Mouse (Mus musculus) left cerebral cortex, postnatal 36 days (tissue): ENCODE results near the gene Mast4. TPM values are rescaled to one million over a fixed set of nuclear protein-coding genes. Genes with fewer than 3 reads are reported as not detected.

ENCODE experiments used
- DNase-seq, 2 experiments: peaks; one replicate each; pipeline ENCODE4 v3.0.0; 2021 to 2022; ENCODE audit warnings: low spot score in 2 of 2, mixed read lengths in 1 of 2
- intact Hi-C: fragments of 180-260 bp; cut with DNase I; formaldehyde crosslinking; loops from one replicate; pipeline ENCODE4 v1.15.1; 2025
- total RNA-seq, 2 experiments: library from RNA; stranded (reverse); gene quantifications; 2 replicates each; pipeline ENCODE4 v1.2.3; 2021

The Mast4 gene
- total RNA-seq, 2 experiments from 2014 or later, result 45.7 to 56.6 TPM

DNA sequence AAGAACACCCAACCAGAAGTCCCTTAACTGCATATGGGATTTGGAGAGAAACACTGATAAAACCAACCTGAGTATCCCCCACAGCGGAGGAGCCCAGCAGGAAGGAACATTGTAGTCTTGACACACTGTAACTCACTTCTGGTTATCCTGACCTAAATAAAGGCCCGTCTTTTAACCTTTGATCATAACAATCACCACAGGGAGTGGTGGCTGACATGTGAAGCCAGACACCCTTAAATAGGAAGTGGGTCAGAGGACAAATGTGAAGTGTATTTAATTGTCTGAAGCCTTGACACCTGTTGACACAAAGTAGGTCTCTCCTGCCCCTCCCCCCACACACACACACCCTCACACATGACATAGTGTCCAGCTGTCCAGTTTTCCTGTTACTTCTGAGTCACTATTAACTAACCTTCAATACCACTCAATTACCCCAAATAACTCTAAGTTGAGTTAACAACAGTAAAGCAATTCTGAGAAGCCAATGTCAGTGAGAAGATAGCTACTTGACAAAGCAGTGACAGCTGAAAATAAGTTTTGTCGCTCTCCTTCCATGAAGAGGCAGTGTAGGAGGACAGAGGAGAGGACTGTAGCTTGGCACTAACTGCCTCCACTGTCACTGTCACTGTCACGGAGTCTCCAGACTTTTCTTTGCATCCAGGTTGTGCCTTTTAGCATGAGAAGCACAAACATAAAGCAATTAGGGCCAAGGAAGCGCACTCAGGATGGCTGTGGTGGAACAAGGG, 87.2 kb downstream of the Mast4 start:
- DNase-seq, result no peak
- intact Hi-C loops, result no loop called here

DNA sequence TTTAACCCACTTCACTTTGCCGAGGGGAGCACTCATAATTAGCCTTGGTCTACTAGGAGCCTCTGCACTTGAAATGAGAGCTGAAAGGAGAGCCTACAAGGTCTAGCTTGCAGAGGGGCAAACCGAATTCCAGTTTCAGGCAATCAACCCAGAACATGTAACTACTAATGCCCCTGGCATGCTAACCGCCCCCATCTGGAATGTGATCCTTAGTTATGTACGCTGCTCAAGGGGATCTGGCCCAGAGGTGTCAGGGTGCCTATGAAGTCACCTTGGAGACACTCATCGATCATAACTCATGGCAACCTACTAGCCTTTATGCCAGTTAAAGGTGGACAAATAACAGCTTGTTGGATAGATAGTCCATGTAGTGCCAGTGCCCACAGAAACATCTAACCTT, 88.9 kb downstream of the Mast4 start:
- DNase-seq, result no peak
- intact Hi-C loops, result no loop called here

DNA sequence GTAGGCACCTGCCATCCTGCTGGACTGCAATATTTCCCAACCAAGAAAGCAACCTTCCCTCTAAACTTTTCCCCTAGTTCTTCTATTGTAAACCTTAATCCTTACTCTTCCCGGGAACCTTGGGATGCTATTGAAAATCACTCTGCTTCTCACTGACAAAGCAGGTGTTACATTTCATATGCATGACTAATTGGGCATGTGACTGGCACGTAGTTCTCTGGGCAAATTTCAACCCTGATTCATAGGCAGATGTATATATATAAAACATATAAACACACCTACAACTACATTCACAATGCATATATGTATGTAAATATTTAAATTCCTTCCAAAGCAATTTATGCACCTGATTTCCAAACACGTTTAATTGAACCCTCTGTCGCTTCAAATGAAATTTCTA, 90.2 kb downstream of the Mast4 start:
- no peak for DNase-seq
- intact Hi-C loops, result no loop called here

GRCm38 (mm10) chr13:103241092-103241491, 93.2 kb downstream of the Mast4 start:
- no peak for DNase-seq
- intact Hi-C loops, result no loop called here

GRCm38 (mm10) chr13:103239654-103240053, 94.6 kb downstream of the Mast4 start:
- DNase-seq, result no peak
- intact Hi-C loops, result no loop called here

- no peak for DNase-seq
- intact Hi-C loops, result no loop called here
Measured at GRCm38 (mm10) chr13:103238034-103238705, 96.1 kb downstream of the Mast4 start.

- intact Hi-C loops, result no loop called here
- no peak for DNase-seq
Measured at GRCm38 (mm10) chr13:103232171-103232570, 102.1 kb downstream of the Mast4 start.

DNA sequence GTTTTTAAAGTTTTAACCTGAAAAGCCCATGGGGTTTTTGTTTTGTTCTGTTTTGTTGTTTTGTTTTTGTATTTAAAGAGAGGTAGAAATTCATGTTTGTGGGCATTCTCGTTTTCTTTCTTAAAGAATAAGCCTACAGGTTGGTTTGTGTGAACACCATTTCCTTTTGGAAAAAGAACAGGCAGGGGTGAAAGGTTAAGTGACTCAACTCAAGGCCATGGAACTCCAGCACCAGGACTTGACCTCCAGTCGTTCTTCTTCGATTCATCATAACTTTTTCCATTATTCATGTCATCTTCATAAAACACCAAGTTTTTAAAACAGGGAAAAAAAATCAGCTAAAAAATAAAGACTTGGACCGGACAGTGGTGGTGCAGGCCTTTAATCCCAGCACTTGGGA, 105.2 kb downstream of the Mast4 start:
- DNase-seq, result no peak
- intact Hi-C loops, result no loop called here

DNA sequence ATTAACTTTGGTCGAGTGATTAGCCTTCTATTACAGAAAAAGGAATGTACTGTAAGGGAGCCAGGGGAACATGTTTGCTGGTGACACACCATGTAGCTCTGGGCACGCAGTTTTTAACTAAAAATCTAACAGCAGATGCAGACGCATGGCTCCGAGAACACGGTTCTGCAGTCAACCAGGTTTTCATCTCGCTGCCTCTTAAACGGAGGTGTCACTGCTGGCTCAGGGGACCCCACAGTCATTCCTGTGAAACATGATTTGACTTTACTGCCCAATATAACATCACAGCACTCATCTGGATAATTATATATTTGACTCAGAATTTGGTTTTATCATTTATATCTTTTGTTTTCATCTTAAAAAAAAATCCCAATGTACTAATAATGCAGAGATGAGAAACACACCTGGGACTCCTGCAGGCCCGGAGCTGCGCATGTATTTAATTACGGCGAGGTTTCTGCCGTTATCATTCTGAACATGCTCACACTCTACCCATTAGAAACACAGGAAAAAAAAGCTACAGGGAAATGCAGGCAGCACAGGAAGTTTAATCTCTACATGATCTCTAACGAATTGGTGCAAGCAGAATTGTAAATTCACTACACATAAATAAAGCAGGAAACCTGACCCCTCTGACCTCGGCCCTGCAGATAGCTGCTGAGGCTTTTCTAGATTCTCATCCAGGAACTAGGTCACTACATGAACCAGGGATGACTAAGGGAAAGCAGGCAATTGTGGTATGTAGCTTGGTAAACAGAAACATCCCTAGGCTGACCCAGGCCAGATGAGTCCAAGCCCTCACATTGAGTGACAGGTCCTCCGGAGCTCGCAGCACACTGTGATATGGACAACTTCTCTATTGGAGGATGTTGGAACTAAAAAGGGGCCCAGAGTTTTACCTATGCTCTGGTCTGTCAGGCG, 108.1 kb downstream of the Mast4 start:
- DNase-seq, result no peak
- intact Hi-C loops, result no loop called here

- DNase-seq, result no peak
Measured at GRCm38 (mm10) chr13:103225217-103225894, 108.9 kb downstream of the Mast4 start.

DNA sequence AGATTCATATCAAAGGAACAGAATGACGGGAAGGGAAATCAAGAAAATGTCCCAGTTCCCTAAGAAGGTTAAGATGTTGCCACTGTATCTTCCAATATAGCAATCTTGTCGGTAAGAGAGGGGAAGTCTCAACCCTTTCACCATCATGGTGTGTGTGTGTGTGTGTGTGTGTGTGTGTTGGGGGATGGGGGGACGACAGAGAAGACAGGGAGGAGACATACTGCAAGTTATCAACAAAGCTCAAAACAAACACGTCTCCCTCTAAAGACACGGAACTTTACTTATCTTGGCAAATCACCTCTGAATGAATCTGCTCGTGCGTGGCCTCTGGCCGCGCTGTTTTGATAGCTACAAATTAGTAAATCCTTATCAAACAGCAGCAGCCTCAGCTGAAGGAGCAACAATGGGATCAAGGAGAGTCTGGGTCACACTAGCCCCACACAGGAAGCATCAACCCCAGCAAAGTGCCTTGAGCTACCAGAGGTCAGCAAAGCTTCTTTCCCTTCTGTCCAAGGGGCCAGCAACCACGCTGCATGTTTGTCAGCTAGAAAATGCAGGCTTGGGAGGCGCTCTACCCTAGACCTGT, 113.7 kb downstream of the Mast4 start:
- intact Hi-C loops, result no loop called here
- DNase-seq, result no peak

More at GRCm38 (mm10) chr13:103225217-103225894, 108.9 kb downstream of the Mast4 start:
- intact Hi-C loops, result no loop called here

DNA sequence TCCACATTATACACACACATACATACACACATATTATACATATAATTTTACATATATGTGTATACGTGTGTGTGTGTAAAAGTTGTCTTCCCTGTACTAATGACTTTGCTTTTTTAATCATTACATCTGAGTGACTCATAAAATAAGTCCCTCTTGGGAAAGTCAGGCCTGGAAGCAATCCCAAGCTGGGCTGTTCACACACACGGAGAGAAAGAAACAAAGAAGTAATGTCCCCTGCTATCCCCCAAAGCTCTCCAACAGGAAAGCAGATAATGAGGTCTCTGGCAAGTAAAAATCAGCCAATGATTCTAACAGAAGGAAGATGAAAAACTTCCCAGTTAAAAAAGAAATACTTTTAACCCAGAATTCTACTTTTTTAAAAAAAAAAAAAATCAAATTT, 114.3 kb downstream of the Mast4 start:
- DNase-seq, result no peak
- intact Hi-C loops, result no loop called here

GRCm38 (mm10) chr13:103217486-103217885, 116.8 kb downstream of the Mast4 start:
- intact Hi-C loops, result no loop called here
- no peak for DNase-seq

GRCm38 (mm10) chr13:103214506-103214905, 119.8 kb downstream of the Mast4 start:
- intact Hi-C loops, result no loop called here
- DNase-seq, result no peak

- peak; percentile 32 to 43 for DNase-seq
- intact Hi-C loops, result no loop called here
Measured at GRCm38 (mm10) chr13:103211953-103212352, 122.3 kb downstream of the Mast4 start.

DNA sequence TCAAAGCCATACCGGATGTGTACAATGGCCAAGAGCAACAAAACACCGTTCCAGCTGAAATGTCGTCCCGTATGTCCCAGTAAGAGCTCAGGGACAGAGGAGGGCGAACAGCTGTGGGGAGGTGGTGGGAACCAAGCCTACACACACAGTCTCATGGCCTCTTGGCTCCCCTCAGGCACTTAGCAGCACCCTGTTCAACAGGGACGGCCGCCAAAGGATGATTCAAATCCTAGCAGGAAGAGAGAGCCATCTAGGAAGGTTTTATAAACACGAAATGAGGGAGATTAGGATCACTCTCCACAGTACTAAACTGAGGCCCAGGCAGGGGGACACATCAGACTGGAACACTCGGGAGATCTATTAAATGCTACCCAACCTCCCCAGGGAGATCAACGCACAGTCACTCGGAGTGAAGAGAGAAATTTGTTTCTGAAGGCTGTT, 122.8 kb downstream of the Mast4 start:
- intact Hi-C loops, result no loop called here
- peak; percentile 58 to 73 for DNase-seq

- no peak for DNase-seq
- intact Hi-C loops, result no loop called here
Measured at GRCm38 (mm10) chr13:103210746-103211145, 123.6 kb downstream of the Mast4 start.

- DNase-seq, result no peak
- intact Hi-C loops, result no loop called here
Measured at GRCm38 (mm10) chr13:103207199-103207598, 127.1 kb downstream of the Mast4 start.

DNA sequence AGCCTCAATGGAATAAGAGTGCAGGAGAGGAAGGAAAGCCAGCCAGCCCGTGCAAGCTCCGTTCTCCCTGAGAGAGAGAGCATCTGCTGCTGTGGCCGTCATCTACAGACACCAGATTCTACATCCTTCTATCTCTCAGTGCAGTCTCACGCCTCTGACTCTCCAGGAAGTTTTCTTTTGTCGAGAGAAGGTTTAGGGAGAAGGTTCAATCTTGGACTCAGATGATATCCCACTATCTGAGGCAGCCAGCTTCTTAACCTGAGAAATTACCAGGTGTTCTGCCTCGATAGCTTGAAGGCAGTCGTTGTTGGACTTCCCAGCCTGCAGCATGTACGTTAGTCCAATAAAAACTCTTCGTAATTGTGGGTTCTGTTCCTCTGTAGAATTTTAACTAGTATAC, 127.7 kb downstream of the Mast4 start:
- intact Hi-C loops, result no loop called here

More for the DNA sequence above, 127.7 kb downstream of the Mast4 start:
- no peak for DNase-seq
